Mouse (Mus musculus): ENCODE data around the gene Cgrrf1.
"Not testable (repeated sequence)": the region's sequence is repeated elsewhere in the genome, so short reads cannot be mapped to it uniquely, and the experiment has no call there.

Gene Cgrrf1

DNA sequence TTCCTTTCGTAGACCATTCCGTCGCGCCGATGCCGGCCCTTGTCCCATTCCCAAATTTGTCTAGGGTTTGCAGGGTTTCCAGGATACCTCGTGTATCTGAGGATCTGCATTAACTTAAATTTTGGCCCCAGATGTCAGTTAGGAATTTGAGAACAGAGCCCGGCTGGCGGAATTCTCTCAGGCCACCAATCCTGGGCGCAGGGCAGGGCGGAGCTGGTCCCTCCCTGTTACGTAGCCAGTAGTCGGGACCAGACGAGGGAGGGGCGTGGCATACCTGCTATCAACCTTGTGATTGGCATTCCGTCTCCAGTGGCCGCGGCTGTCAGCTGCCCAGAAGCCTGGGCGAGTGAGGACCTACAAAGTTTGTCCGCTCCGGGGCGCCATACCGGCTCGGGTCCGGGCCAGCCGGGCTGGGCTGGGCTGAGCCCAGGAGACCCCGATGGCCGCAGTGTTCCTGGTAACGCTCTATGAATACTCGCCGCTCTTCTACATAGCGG, at the start of gene Cgrrf1:
Gene Cgrrf1, plus strand, starts transcription at position 289 of the 497 bp plus-strand sequence.
- DNase-seq: peak; percentile 96

DNA sequence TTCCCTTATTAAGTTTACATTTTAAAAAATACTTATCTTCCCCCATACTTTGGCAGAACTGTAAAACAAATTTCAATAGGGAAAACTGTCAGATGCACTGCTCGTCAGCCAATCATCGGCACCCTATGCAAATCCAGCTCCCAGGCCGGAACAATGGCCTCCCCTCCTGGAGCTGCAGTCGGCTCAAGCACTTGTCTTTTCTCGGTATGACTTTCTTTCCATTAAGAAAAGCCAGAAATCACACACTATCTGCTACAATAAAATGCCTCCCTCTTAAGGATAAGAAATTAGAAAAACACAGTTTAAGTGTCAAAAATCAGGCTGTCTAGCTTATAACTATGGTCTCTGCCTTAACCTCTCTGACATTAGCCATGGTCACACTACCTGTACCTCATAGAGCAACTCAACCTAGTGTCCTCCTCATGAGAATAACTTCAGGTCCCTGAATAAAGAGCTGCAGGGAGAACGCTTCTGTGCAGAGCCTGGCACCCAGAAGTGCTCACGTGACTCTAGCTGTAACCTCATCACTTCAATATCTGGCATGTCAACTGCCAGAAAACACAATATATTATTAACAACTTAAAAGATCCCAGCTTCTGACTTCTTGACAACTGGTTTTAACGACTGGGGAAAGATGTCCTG, 49.6 kb upstream of the Cgrrf1 start:
- DNase-seq: no peak

- no peak for DNase-seq
Measured at GRCm38 (mm10) chr14:46783327-46783926, 48.5 kb upstream of the Cgrrf1 start.

- DNase-seq: no peak
Measured at GRCm38 (mm10) chr14:46785247-46785646, 46.7 kb upstream of the Cgrrf1 start.

GRCm38 (mm10) chr14:46787454-46787786, 44.5 kb upstream of the Cgrrf1 start:
- no peak for DNase-seq

DNA sequence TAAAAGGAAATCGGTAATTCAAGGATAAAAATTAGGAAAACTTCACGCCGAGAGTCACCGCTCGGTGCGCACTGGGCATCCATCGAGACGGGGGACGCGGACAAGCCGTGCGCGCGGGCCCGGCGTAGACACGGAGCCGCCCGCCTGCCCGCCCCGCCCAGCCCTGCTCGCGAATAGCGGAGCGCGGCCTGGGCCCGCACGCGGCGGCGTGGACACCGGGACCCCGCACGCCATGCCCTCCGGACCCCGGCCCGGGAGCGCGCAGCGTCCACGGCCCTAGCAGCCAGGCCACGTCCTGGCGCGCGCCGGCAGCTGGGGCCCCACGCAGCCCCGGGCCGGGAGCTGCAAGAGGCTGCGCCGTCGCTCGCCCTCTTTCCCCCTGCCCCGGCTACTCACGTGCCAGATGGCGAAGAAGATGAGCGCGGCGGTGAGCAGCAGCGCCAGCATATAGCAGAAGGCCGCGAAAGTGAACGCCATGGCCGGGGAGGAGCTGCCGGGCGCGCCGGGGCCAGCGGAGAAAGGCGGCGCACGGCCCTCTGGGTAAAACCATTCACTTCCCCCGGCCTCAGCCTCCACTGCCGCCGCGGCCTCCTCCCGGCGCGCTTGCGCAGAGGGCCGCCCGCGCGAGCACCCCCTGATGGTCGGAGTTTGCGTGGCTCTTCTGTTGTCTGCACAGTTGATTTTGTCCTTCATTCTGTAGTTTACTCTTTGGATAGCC, 44.0 kb upstream of the Cgrrf1 start, which contains the start of gene Cnih1:
Gene Cnih1, minus strand, starts transcription at position 625 of the 718 bp plus-strand sequence.
- peak; percentile 91 for DNase-seq

DNA sequence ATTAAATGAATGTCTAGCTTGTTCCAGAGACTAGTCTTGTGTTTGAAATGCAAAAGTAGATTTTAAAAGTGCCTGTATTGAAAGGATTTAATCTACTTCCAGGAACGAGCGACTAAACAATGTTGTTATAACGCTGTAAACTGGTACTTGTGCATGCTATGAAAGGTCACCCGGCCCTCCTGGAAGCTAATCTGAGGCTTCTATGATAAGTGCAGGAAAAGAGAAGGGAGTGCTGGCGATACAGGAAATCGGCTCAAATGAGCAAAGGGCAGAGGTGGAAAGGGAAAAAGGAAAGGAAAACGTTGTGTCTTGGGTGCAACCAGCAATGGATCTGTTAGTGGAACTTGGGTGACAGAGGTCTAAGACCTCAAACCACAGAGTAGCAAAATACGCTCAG, 43.4 kb upstream of the Cgrrf1 start:
- DNase-seq: no peak

- DNase-seq: no peak
Measured at GRCm38 (mm10) chr14:46790303-46790702, 41.6 kb upstream of the Cgrrf1 start.

- no peak for DNase-seq
Measured at GRCm38 (mm10) chr14:46790723-46791122, 41.2 kb upstream of the Cgrrf1 start.

GRCm38 (mm10) chr14:46794157-46794556, 37.8 kb upstream of the Cgrrf1 start:
- DNase-seq: no peak

GRCm38 (mm10) chr14:46800684-46801345, 31.1 kb upstream of the Cgrrf1 start:
- DNase-seq: no peak

- no peak for DNase-seq
Measured at GRCm38 (mm10) chr14:46803259-46803658, 28.7 kb upstream of the Cgrrf1 start.

- DNase-seq: no peak
Measured at GRCm38 (mm10) chr14:46803791-46804190, 28.1 kb upstream of the Cgrrf1 start.

DNA sequence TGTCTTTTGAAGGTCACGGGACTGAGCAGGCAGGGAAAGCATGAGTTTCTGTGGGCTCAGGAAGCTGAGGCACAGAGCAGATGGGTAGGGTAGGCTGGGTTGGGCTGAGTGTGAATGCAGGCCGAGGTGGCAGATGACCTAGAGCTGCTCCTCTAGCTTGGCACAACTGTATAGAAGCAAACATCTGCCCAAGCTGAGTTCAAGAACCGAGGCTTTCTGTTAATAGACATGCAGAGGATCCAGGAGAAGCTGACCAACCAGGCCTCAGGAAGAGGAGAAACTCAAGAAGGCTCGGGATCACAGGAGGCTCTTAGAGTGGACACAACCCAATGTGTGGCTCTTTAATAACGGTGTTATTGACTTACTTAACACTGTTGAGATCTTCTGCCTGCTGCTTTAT, 25.7 kb upstream of the Cgrrf1 start:
- DNase-seq: no peak

- DNase-seq: no peak
Measured at GRCm38 (mm10) chr14:46807927-46808326, 24.0 kb upstream of the Cgrrf1 start.

GRCm38 (mm10) chr14:46815640-46816039, 16.3 kb upstream of the Cgrrf1 start:
- no peak for DNase-seq

DNA sequence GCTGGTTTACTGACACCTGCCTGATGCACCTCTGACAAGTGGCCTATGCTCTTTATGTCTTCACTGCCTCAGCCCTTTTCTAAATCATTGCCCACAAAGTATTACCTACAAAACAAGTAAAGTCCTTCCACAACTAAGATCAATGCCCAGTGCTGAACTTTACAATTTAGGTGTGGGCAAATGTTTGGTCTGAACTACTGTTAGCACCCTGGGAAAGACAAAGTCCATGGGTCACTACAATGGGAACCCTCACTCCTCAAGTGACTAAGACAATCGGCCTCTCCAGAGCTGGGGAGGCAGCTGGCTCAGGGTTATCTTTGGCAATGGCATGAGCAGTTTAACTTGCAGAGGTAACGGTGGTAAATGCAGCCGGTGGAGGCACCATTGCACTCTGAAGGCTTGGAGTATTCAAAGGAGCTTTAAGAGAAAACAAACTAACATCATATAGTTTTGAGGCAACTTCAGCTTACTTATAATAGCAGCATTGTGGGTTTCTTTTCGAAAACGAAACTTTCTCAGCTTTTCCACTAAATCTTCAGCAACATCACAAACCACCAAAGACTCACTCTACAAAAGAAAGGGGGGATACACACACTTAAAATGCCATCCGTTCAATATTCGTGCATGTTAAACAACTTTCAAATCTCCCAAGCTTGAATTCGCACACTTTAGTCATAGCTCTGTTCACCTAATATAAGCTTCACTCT, 14.9 kb upstream of the Cgrrf1 start:
- no peak for DNase-seq

GRCm38 (mm10) chr14:46818743-46819142, 13.2 kb upstream of the Cgrrf1 start:
- DNase-seq: no peak

DNA sequence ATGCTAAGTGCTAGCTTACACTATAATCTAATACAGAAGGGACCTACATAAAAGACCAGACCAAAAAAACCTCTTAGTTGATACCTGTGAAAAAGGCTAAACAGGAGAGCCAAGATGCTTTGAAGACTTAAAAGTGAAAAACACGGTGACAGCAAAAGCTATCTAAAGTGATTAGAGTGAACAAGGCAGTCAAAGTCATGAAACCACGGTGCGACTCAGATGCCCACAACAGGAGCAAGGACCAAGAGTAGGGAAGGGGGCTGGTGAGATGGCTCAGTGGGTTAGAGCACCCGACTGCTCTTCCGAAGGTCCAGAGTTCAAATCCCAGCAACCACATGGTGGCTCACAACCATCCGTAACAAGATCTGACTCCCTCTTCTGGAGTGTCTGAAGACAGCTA, 12.0 kb upstream of the Cgrrf1 start:
- not testable (repeated sequence) for DNase-seq

DNA sequence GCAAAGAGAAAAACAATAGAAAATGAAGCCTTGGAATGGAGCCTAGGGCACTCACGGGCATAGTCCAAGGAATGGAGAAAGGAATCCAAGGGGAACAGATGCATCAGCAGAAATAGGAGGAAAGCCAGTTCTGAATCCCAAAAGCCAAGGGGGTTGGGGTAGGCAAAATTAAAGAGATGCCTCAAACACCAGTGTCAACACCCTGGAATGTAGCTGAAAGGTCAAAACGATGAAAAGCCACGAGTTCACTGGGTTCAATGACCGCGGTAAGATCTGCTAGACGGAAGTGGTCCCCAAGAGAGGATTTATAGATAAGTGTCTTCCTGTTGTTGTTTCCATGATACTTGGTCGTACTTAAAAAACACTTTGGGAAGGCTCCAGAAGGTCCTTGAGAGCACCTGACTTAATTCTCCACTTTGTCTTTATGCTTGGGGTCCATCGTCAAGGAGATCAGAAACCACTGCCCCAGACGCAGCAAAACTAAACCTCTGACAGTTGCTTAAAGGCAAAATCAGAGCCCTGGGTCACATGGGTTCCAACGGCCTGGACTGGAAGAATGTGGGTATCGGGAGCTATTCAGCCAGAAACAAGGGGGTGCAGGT, 10.6 kb upstream of the Cgrrf1 start:
- DNase-seq: peak; percentile 32

GRCm38 (mm10) chr14:46821873-46822716, 9.8 kb upstream of the Cgrrf1 start, which contains the start of gene Gmfb:
Gmfb (minus strand) TSS chr14:46822242.
- peak; percentile 96 for DNase-seq
